Mouse (Mus musculus) C2C12 (cell line): ENCODE measurements around the gene Pard6b. TPM values are rescaled to one million over a fixed set of nuclear protein-coding genes. Genes with fewer than 3 reads are reported as not detected.

Experiments
- H3K27me3 ChIP-seq: one replicate; pipeline ENCODE4 v1.6.1; 2011; ENCODE audit not compliant: control insufficient read depth, insufficient read depth, insufficient read length
- H3K36me3 ChIP-seq: one replicate; pipeline ENCODE4 v1.6.1; 2011; ENCODE audit not compliant: control insufficient read depth, insufficient read depth
- H3K4me3 ChIP-seq: one replicate; pipeline ENCODE4 v1.5.1; 2011; ENCODE audit warnings: mild to moderate bottlenecking, control low read depth; ENCODE audit not compliant: poor library complexity, insufficient read depth, severe bottlenecking
- H3K79me2 ChIP-seq: one replicate; pipeline ENCODE4 v1.6.1; 2011; ENCODE audit not compliant: control insufficient read depth, insufficient read depth
- H3K79me3 ChIP-seq: one replicate; pipeline ENCODE4 v1.6.1; 2011; ENCODE audit warnings: low read depth, control low read depth
- H3ac ChIP-seq: one replicate; pipeline ENCODE3; 2011; ENCODE audit warnings: low read depth; ENCODE audit not compliant: control insufficient read depth, insufficient read length
- CEBPB ChIP-seq: IDR thresholded peaks from one replicate; pipeline ENCODE4 v1.6.1; 2011; ENCODE audit warnings: low read depth, mild to moderate bottlenecking, control low read depth, moderate library complexity
- CTCF ChIP-seq: IDR thresholded peaks from one replicate; pipeline ENCODE4 v1.5.1; 2011; ENCODE audit not compliant: control insufficient read depth, insufficient read depth, insufficient read length
- FOSL1 ChIP-seq: IDR thresholded peaks from one replicate; pipeline ENCODE4 v1.8.0; 2011; ENCODE audit warnings: mild to moderate bottlenecking, low read length; ENCODE audit not compliant: poor library complexity, insufficient read depth, severe bottlenecking
- MAX ChIP-seq: IDR thresholded peaks from one replicate; pipeline ENCODE4 v1.6.1; 2011; ENCODE audit warnings: mild to moderate bottlenecking, control low read depth
- MYOD1 ChIP-seq: IDR thresholded peaks from one replicate; pipeline ENCODE4 v1.6.1; 2011; ENCODE audit warnings: low read depth; ENCODE audit not compliant: control insufficient read depth, insufficient read length
- MYOG ChIP-seq: IDR thresholded peaks from one replicate; pipeline ENCODE4 v1.6.1; 2011; ENCODE audit not compliant: control insufficient read depth, insufficient read length; ENCODE audit errors: extremely low read depth
- USF1 ChIP-seq: IDR thresholded peaks from one replicate; pipeline ENCODE4 v1.6.1; 2011; ENCODE audit warnings: low read depth, mild to moderate bottlenecking, control low read depth, moderate library complexity
- polyA plus RNA-seq: library from polyadenylated mRNA; unstranded; fragments of >200 nt; fragmentation: generic; extraction: Trizol; gene quantifications from one replicate; pipeline ENCODE4 v1.2.1, GENCODE M21; 2012; ENCODE audit warnings: missing spikeins

Pard6b gene
- polyA plus RNA-seq, 1 experiment = 0.33 TPM

DNA sequence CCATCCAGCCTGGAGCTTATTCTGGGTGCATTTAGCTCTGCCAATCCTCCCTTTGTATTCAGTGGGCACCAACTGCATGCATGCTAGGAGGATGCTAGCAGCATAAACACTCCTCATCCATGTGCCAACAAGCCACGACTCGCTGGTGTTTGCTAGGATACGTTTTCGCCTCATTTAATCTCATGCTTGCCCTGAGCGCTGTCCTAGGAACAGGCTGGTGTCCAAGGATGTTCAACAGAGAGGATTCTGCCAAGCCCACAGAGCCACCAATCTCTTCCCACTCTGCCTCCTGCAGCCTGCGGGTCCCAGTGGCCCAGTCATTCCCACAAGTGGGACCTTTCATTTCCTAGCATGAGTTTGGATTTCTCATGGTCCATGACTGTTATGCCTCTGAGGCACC, 38.8 kb upstream of the Pard6b start:
- H3K36me3 ChIP-seq = no peaks in the 10 kb centered on the region
- H3ac ChIP-seq = no peak overlapping the region
- H3K79me3 ChIP-seq = no peaks in the 10 kb centered on the region
- H3K79me2 ChIP-seq = no peaks in the 10 kb centered on the region
- H3K27me3 ChIP-seq = peaks cover 34% of the 10 kb centered on the region
- no peak for TF ChIP-seq USF1
- no peak for TF ChIP-seq CTCF
- no peak for TF ChIP-seq CEBPB
- TF ChIP-seq MAX = no peak
- no peak for TF ChIP-seq MYOG
- no peak for TF ChIP-seq MYOD1
- H3K4me3 ChIP-seq = no peak overlapping the region

DNA sequence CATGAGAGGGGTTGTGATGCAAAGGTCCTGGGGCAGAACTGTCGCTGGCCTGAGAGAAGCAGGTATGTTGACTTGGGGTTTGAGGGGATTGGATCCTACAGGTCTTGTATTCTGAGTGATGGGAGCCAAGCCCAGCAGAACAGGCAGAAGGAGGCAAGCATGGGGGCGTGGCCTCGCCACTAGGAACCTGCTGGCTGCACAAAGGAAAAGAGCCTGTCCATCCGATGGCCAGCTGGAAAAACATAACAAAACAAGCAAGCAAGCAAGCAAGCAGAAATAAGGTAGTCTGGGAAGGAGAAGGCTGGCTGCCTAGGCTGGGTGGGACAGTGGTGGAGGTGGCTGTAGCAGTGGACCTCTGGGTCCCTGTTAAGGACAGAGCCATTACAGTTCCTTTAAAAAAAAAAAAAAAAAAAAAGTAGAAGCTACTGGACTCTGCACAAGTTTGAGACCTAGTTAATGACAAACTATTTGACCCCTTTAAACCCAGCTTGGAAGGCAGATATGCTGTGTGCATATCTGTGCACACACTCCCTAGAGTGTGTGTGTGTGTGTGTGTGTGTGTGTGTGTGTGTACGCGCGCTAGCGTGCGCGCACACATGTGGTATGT, 36.0 kb upstream of the Pard6b start:
- Histone ChIP-seq H3K79me3 (no peaks in the 10 kb centered on the region), H3K79me2 (no peaks in the 10 kb centered on the region), H3ac (no peak overlapping the region), H3K4me3 (no peak overlapping the region), H3K27me3 (peaks cover 43% of the 10 kb centered on the region), H3K36me3 (no peaks in the 10 kb centered on the region)
- TF ChIP-seq FOSL1 = no peak
- TF ChIP-seq CTCF = no peak
- TF ChIP-seq MAX = no peak
- TF ChIP-seq USF1 = no peak
- TF ChIP-seq MYOD1 = no peak
- TF ChIP-seq CEBPB = no peak

DNA sequence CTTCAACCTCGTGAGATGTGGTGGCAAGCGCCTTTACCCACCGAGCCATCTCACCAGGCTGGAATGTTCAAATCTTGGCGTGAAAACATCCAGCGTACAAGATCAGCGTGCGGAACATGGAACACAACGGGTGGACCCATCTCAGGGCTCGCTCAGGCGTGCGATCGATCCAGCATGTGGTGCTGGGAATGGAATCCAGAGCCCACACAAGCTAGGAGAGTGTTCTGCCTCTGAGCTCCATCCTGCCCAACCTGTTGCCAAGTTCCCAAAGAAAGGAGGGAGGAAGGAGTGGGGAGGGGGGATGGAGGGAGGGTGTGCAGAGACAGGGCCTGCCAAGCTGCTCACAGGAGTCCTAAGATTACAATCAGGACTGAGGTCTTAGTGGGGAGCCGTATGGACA, 35.4 kb upstream of the Pard6b start:
- Histone ChIP-seq H3ac (no peak overlapping the region), H3K27me3 (peaks cover 48% of the 10 kb centered on the region), H3K4me3 (no peak overlapping the region), H3K36me3 (no peaks in the 10 kb centered on the region), H3K79me3 (no peaks in the 10 kb centered on the region), H3K79me2 (no peaks in the 10 kb centered on the region)
- TF ChIP-seq MYOG (no peak), USF1 (no peak), MAX (no peak), CEBPB (no peak), FOSL1 (no peak), CTCF (no peak), MYOD1 (no peak)

DNA sequence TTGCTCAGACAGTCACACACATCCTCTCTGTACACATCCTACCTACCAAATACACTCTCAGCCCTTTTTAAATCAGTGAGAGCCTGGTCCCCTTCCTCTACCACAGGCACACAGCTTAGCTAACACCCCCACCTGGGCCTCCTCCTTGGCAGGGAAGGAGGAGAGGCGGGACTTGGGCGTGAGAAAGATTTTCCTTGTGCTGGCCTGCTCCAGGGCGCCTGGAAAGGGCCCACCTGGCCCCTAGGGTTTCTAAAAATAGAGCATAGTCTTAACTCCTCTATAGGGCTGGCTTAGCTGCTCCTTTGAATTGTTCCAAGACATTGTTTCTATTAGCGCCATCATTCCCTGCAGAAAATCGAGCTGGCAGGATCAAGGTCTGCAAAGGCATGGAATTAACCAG, 35.0 kb upstream of the Pard6b start:
- H3K27me3 ChIP-seq = peaks cover 53% of the 10 kb centered on the region

DNA sequence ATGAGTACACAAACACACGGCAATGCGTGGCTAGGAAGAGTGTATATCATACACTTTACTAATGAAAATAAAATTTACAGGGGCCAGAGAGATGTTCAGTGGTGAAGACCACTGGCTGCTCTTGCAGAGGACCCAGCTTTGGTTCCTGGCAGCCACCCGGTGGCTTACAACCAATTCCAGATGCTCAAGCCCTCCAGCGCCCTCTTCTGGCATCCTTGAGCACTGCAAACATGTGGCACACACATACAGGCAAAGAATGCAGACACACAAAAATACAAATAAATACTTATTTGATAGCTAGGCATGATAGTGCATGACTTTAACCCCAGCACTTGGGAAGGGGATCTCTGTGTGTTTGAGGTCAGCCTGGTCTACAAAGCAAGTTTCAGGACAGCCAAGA, 34.3 kb upstream of the Pard6b start:
- H3K79me3 ChIP-seq = no peaks in the 10 kb centered on the region
- H3ac ChIP-seq = no peak overlapping the region
- H3K27me3 ChIP-seq = peaks cover 60% of the 10 kb centered on the region
- no peaks in the 10 kb centered on the region for H3K79me2 ChIP-seq
- H3K4me3 ChIP-seq = no peak overlapping the region
- no peaks in the 10 kb centered on the region for H3K36me3 ChIP-seq
- TF ChIP-seq MYOG (no peak), USF1 (no peak)

More for the DNA sequence above, 35.0 kb upstream of the Pard6b start:
- Histone ChIP-seq H3K79me3 (no peaks in the 10 kb centered on the region), H3K4me3 (no peak overlapping the region), H3K79me2 (no peaks in the 10 kb centered on the region), H3K36me3 (no peaks in the 10 kb centered on the region), H3ac (no peak overlapping the region)
- TF ChIP-seq CTCF (no peak), USF1 (no peak), MYOG (no peak), FOSL1 (no peak), CEBPB (no peak), MAX (no peak), MYOD1 (no peak)

DNA sequence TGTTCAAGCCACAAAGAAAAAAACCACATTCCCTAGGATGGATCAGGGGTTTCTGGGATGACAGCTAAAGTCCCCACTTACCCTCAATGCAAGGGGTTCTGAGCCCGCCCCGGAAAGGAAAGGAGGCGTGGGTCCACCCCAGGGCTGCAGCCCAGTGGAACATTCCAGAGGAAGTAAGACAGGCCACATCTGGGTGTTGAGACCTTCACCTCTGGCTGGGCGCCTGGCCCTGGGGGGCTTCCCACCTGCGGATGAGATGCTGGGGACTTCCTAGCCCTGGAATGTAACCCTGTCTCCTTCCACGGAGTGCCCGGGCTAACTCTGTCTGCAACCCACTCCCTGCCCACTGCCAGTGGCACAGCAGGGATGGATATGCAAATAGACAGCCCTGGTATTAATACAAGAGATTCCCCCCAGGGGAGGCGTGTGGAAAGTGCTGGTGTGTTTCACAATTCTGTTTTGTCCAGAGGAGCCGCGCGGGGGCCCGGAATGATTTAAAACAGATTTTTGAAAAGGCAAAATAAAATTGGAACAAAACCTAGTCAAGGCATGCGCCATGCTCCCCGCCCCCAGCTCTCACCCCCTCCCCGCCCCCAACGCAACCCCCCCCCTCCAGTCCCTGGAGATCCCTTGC, 31.7 kb upstream of the Pard6b start:
- H3K4me3 ChIP-seq = no peak overlapping the region
- TF ChIP-seq MYOG (no peak), CEBPB (no peak), FOSL1 (no peak), MAX (no peak), CTCF (no peak), MYOD1 (no peak), USF1 (no peak)
- no peaks in the 10 kb centered on the region for H3K79me2 ChIP-seq
- H3K27me3 ChIP-seq = peaks cover 52% of the 10 kb centered on the region
- no peaks in the 10 kb centered on the region for H3K79me3 ChIP-seq
- no peak overlapping the region for H3ac ChIP-seq
- no peaks in the 10 kb centered on the region for H3K36me3 ChIP-seq
